Mouse (Mus musculus): ENCODE measurements around the gene Arpp21. TPM values are rescaled to one million over a fixed set of nuclear protein-coding genes. Genes with fewer than 3 reads are reported as not detected.
A peak's percentile ranks its signal among the peaks of the same experiment; 100 is the strongest.
"Not testable (repeated sequence)": the region's sequence is repeated elsewhere in the genome, so short reads cannot be mapped to it uniquely, and the experiment has no call there.

Gene Arpp21
- polyA plus RNA-seq, 1 experiment: 36.1 TPM

- Histone ChIP-seq H3ac (ENCODE audit: control insufficient read depth, insufficient read length) (no peak overlapping the region), H3K36me3 (ENCODE audit: control insufficient read depth, insufficient read depth) (no peaks in the 10 kb centered on the region), H3K27me3 (ENCODE audit: control insufficient read depth, insufficient read depth, insufficient read length) (no peaks in the 10 kb centered on the region), H3K4me2 (ENCODE audit: low read depth) (no peak overlapping the region), H3K4me3 (no peak overlapping the region), H3K79me2 (ENCODE audit: control insufficient read depth, insufficient read depth) (no peaks in the 10 kb centered on the region)
- no peak for TF ChIP-seq SRF (IDR thresholded peaks at IDR 0.05; ENCODE audit: control insufficient read depth, insufficient read length, low read depth)
- TF ChIP-seq MYOD1 (IDR thresholded peaks at IDR 0.05; ENCODE audit: control insufficient read depth in 1 of 3, insufficient read length in 2 of 3, low read depth in 2 of 3): peak; percentile 27 to 82 (median 71)
- no peak for TF ChIP-seq MYOG (IDR thresholded peaks at IDR 0.05; ENCODE audit: control insufficient read depth in 1 of 3, insufficient read depth in 1 of 3, insufficient read length in 2 of 3, low read depth in 2 of 3)
- TF ChIP-seq MAX (IDR thresholded peaks at IDR 0.05; ENCODE audit: low read depth): no peak
- peak; percentile 8 for TF ChIP-seq TCF12 (IDR thresholded peaks at IDR 0.05; ENCODE audit: insufficient read depth, poor library complexity, severe bottlenecking)
Measured at GRCm38 (mm10) chr9:112040566-112040965, 195.2 kb downstream of the Arpp21 start.

GRCm38 (mm10) chr9:112037732-112038131 is 198.0 kb downstream of the Arpp21 start:
- H3K4me2 ChIP-seq (ENCODE audit: low read depth): peak overlapping the region; percentile 7
- no peaks in the 10 kb centered on the region for H3K79me2 ChIP-seq (ENCODE audit: control insufficient read depth, insufficient read depth)
- H3K27me3 ChIP-seq (ENCODE audit: control insufficient read depth, insufficient read depth, insufficient read length): no peaks in the 10 kb centered on the region
- no peak overlapping the region for H3K4me3 ChIP-seq
- TF ChIP-seq CEBPB (IDR thresholded peaks at IDR 0.05; ENCODE audit: insufficient read depth, poor library complexity, severe bottlenecking): no peak
- no peak for TF ChIP-seq E2F4 (IDR thresholded peaks at IDR 0.05; ENCODE audit: insufficient read depth)
- TF ChIP-seq MAX (IDR thresholded peaks at IDR 0.05; ENCODE audit: low read depth): no peak
- TF ChIP-seq USF1 (IDR thresholded peaks at IDR 0.05; ENCODE audit: low read depth): no peak
- TF ChIP-seq TCF3 (IDR thresholded peaks at IDR 0.05; ENCODE audit: insufficient read length, low read depth): no peak
- TF ChIP-seq POLR2AphosphoS2 (IDR thresholded peaks at IDR 0.05; ENCODE audit: insufficient read length, low read depth): no peak
- no peak for TF ChIP-seq POLR2A (IDR thresholded peaks at IDR 0.05; ENCODE audit: insufficient read length, low read depth)
- TF ChIP-seq MYOG (IDR thresholded peaks at IDR 0.05; ENCODE audit: control insufficient read depth in 1 of 3, insufficient read depth in 1 of 3, insufficient read length in 2 of 3, low read depth in 2 of 3): no peak
- no peak for TF ChIP-seq TCF12 (IDR thresholded peaks at IDR 0.05; ENCODE audit: insufficient read depth, poor library complexity, severe bottlenecking)
- TF ChIP-seq SRF (IDR thresholded peaks at IDR 0.05; ENCODE audit: control insufficient read depth, insufficient read length, low read depth): no peak
- no peak for TF ChIP-seq REST (IDR thresholded peaks at IDR 0.05; ENCODE audit: insufficient read depth, insufficient read length)
- TF ChIP-seq MYOD1 (IDR thresholded peaks at IDR 0.05; ENCODE audit: control insufficient read depth in 1 of 3, insufficient read length in 2 of 3, low read depth in 2 of 3): no peak
- no peak overlapping the region for H3ac ChIP-seq (ENCODE audit: control insufficient read depth, insufficient read length)
- H3K36me3 ChIP-seq (ENCODE audit: control insufficient read depth, insufficient read depth): no peaks in the 10 kb centered on the region

DNA sequence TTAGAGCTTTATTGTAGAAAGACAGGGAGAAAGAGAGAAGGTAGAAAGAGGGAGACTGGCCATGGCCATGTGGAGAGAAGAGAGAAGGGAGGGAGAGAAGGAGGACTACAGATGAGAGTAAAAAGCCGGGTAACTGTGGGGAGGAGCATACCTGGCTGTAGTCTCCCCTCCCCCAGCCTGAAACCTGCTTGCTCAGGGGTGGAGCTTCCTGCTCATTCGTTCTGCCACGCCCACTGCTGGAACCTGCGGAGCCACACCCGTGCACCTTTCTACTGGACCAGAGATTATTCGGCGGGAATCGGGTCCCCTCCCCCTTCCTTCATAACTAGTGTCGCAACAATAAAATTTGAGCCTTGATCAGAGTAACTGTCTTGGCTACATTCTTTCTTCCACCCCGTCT is 201.9 kb downstream of the Arpp21 start:
- H3K27me3 ChIP-seq (ENCODE audit: control insufficient read depth, insufficient read depth, insufficient read length); H3K36me3 ChIP-seq (ENCODE audit: control insufficient read depth, insufficient read depth); H3ac ChIP-seq (ENCODE audit: control insufficient read depth, insufficient read length); H3K4me2 ChIP-seq (ENCODE audit: low read depth); H3K79me2 ChIP-seq (ENCODE audit: control insufficient read depth, insufficient read depth); H3K4me3 ChIP-seq: not testable (repeated sequence)

DNA sequence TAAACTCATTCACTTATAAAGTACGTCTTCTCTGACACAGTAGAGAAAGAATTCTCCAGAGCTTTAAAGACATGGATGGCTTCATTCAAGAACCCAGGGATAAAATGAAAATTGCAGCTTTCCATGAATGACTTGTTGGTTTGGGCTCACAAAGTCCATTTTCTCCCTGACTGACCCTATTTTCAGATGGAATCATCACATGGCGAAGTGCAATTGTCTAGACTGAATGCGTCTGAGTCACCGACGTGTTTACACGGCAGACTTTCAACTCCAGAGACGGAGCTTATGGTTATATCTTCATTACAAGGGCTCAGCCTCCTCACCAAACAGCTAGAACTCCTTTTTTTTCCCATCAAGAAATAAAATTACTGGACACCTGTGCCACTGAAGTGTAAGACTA is 203.6 kb downstream of the Arpp21 start:
- H3ac ChIP-seq (ENCODE audit: control insufficient read depth, insufficient read length): no peak overlapping the region
- H3K4me3 ChIP-seq: no peak overlapping the region
- no peak overlapping the region for H3K4me2 ChIP-seq (ENCODE audit: low read depth)
- no peaks in the 10 kb centered on the region for H3K27me3 ChIP-seq (ENCODE audit: control insufficient read depth, insufficient read depth, insufficient read length)
- H3K79me2 ChIP-seq (ENCODE audit: control insufficient read depth, insufficient read depth): no peaks in the 10 kb centered on the region
- TF ChIP-seq TCF12 (IDR thresholded peaks at IDR 0.05; ENCODE audit: insufficient read depth, poor library complexity, severe bottlenecking): no peak
- no peak for TF ChIP-seq POLR2A (IDR thresholded peaks at IDR 0.05; ENCODE audit: insufficient read length, low read depth)
- no peak for TF ChIP-seq MYOG (IDR thresholded peaks at IDR 0.05; ENCODE audit: control insufficient read depth in 1 of 3, insufficient read depth in 1 of 3, insufficient read length in 2 of 3, low read depth in 2 of 3)
- TF ChIP-seq E2F4 (IDR thresholded peaks at IDR 0.05; ENCODE audit: insufficient read depth): no peak
- no peak for TF ChIP-seq REST (IDR thresholded peaks at IDR 0.05; ENCODE audit: insufficient read depth, insufficient read length)
- H3K36me3 ChIP-seq (ENCODE audit: control insufficient read depth, insufficient read depth): no peaks in the 10 kb centered on the region

- no peak for TF ChIP-seq POLR2A (IDR thresholded peaks at IDR 0.05; ENCODE audit: insufficient read length, low read depth)
- TF ChIP-seq MYOG (IDR thresholded peaks at IDR 0.05; ENCODE audit: control insufficient read depth in 1 of 3, insufficient read depth in 1 of 3, insufficient read length in 2 of 3, low read depth in 2 of 3): peak in 2 of 3 experiments; percentile 74 to 90
- peak; percentile 73 for TF ChIP-seq CEBPB (IDR thresholded peaks at IDR 0.05; ENCODE audit: insufficient read depth, poor library complexity, severe bottlenecking)
- peak; percentile 65 for TF ChIP-seq TCF3 (IDR thresholded peaks at IDR 0.05; ENCODE audit: insufficient read length, low read depth)
- peak; percentile 69 to 97 (median 90) for TF ChIP-seq MYOD1 (IDR thresholded peaks at IDR 0.05; ENCODE audit: control insufficient read depth in 1 of 3, insufficient read length in 2 of 3, low read depth in 2 of 3)
- peak; percentile 53 for TF ChIP-seq MAX (IDR thresholded peaks at IDR 0.05; ENCODE audit: low read depth)
- TF ChIP-seq TCF12 (IDR thresholded peaks at IDR 0.05; ENCODE audit: insufficient read depth, poor library complexity, severe bottlenecking): peak; percentile 92
- no peak for TF ChIP-seq E2F4 (IDR thresholded peaks at IDR 0.05; ENCODE audit: insufficient read depth)
- TF ChIP-seq SRF (IDR thresholded peaks at IDR 0.05; ENCODE audit: control insufficient read depth, insufficient read length, low read depth): peak; percentile 88
- TF ChIP-seq REST (IDR thresholded peaks at IDR 0.05; ENCODE audit: insufficient read depth, insufficient read length): no peak
- H3K4me3 ChIP-seq: no peak overlapping the region
- H3K36me3 ChIP-seq (ENCODE audit: control insufficient read depth, insufficient read depth): no peaks in the 10 kb centered on the region
- H3K27me3 ChIP-seq (ENCODE audit: control insufficient read depth, insufficient read depth, insufficient read length): no peaks in the 10 kb centered on the region
- peak overlapping the region; percentile 60 for H3K4me2 ChIP-seq (ENCODE audit: low read depth)
- no peaks in the 10 kb centered on the region for H3K79me2 ChIP-seq (ENCODE audit: control insufficient read depth, insufficient read depth)
- no peak overlapping the region for H3ac ChIP-seq (ENCODE audit: control insufficient read depth, insufficient read length)
Measured at GRCm38 (mm10) chr9:112023562-112024015, 212.1 kb downstream of the Arpp21 start.
